Mouse (Mus musculus): ENCODE data around the gene Gnb1. TPM values are rescaled to one million over a fixed set of nuclear protein-coding genes. Genes with fewer than 3 reads are reported as not detected.

The Gnb1 gene
- 592 TPM for polyA plus RNA-seq (2015; fragmentation: Illumina TruSeq; extraction: RNeasy Lipid Tissue Mini Kit (QIAGEN cat#74804); ENCODE audit: low read depth, low replicate concordance)

GRCm38 (mm10) chr4:155490990-155491504 lies at the start of gene Gnb1:
Gene Gnb1, plus strand, starts transcription at chr4:155491361.

GRCm38 (mm10) chr4:155468952-155469351 lies 22.2 kb upstream of the Gnb1 start, which contains the start of gene Tmem52:
Gene Tmem52, plus strand, starts transcription at chr4:155469114.

GRCm38 (mm10) chr4:155561661-155562442 lies 70.7 kb downstream of the Gnb1 start, which contains the start of gene Nadk:
Gene Nadk, plus strand, starts transcription at chr4:155562378.

GRCm38 (mm10) chr4:155601091-155601996 lies 110.2 kb downstream of the Gnb1 start, which contains the start of gene Slc35e2:
Gene Slc35e2, plus strand, starts transcription at chr4:155601416.

Other genes starting within 250 kb of the Gnb1 start
- 32.4 TPM for gene Faap20, start 241.6 kb upstream of the Gnb1 start, polyA plus RNA-seq (2015; fragmentation: Illumina TruSeq; extraction: RNeasy Lipid Tissue Mini Kit (QIAGEN cat#74804); ENCODE audit: low read depth, low replicate concordance)
- 225 TPM for gene Prkcz, start 130.0 kb upstream of the Gnb1 start, polyA plus RNA-seq (2015; fragmentation: Illumina TruSeq; extraction: RNeasy Lipid Tissue Mini Kit (QIAGEN cat#74804); ENCODE audit: low read depth, low replicate concordance)
- 96.0 TPM for gene Gabrd, start 93.2 kb upstream of the Gnb1 start, polyA plus RNA-seq (2015; fragmentation: Illumina TruSeq; extraction: RNeasy Lipid Tissue Mini Kit (QIAGEN cat#74804); ENCODE audit: low read depth, low replicate concordance)
- gene Cfap74, start 82.2 kb upstream of the Gnb1 start, polyA plus RNA-seq (2015; fragmentation: Illumina TruSeq; extraction: RNeasy Lipid Tissue Mini Kit (QIAGEN cat#74804); ENCODE audit: low read depth, low replicate concordance) = 15.4 TPM
- 1.1 TPM for gene Tmem52, start 22.2 kb upstream of the Gnb1 start, polyA plus RNA-seq (2015; fragmentation: Illumina TruSeq; extraction: RNeasy Lipid Tissue Mini Kit (QIAGEN cat#74804); ENCODE audit: low read depth, low replicate concordance)
- gene Nadk, start 71.0 kb downstream of the Gnb1 start, polyA plus RNA-seq (2015; fragmentation: Illumina TruSeq; extraction: RNeasy Lipid Tissue Mini Kit (QIAGEN cat#74804); ENCODE audit: low read depth, low replicate concordance) = 56.7 TPM
- gene Slc35e2, start 110.1 kb downstream of the Gnb1 start, polyA plus RNA-seq (2015; fragmentation: Illumina TruSeq; extraction: RNeasy Lipid Tissue Mini Kit (QIAGEN cat#74804); ENCODE audit: low read depth, low replicate concordance) = 19.6 TPM
- 61.1 TPM for gene Cdk11b, start 133.5 kb downstream of the Gnb1 start, polyA plus RNA-seq (2015; fragmentation: Illumina TruSeq; extraction: RNeasy Lipid Tissue Mini Kit (QIAGEN cat#74804); ENCODE audit: low read depth, low replicate concordance)
- not detected for gene Gm10563, start 154.0 kb downstream of the Gnb1 start, polyA plus RNA-seq (2015; fragmentation: Illumina TruSeq; extraction: RNeasy Lipid Tissue Mini Kit (QIAGEN cat#74804); ENCODE audit: low read depth, low replicate concordance)
- 2.3 TPM for gene Mmp23, start 162.0 kb downstream of the Gnb1 start, polyA plus RNA-seq (2015; fragmentation: Illumina TruSeq; extraction: RNeasy Lipid Tissue Mini Kit (QIAGEN cat#74804); ENCODE audit: low read depth, low replicate concordance)
- 74.7 TPM for gene Mib2, start 177.8 kb downstream of the Gnb1 start, polyA plus RNA-seq (2015; fragmentation: Illumina TruSeq; extraction: RNeasy Lipid Tissue Mini Kit (QIAGEN cat#74804); ENCODE audit: low read depth, low replicate concordance)
- gene Fndc10, start 203.0 kb downstream of the Gnb1 start, polyA plus RNA-seq (2015; fragmentation: Illumina TruSeq; extraction: RNeasy Lipid Tissue Mini Kit (QIAGEN cat#74804); ENCODE audit: low read depth, low replicate concordance) = 23.6 TPM
- gene Ssu72, start 213.4 kb downstream of the Gnb1 start, polyA plus RNA-seq (2015; fragmentation: Illumina TruSeq; extraction: RNeasy Lipid Tissue Mini Kit (QIAGEN cat#74804); ENCODE audit: low read depth, low replicate concordance) = 141 TPM
- 47.3 TPM for gene Tmem240, start 243.4 kb downstream of the Gnb1 start, polyA plus RNA-seq (2015; fragmentation: Illumina TruSeq; extraction: RNeasy Lipid Tissue Mini Kit (QIAGEN cat#74804); ENCODE audit: low read depth, low replicate concordance)

Data from brain, adult 10 weeks (tissue).